Mouse (Mus musculus): ENCODE measurements at regions not wholly inside any gene's neighbourhood (a gene's known extent, or its start where the extent isn't known, plus 50 kb on each side); places are given as distances from the start of the nearest gene placed in this dataset.

- Histone ChIP-seq H3K4me3 (ENCODE audit: insufficient read depth, low read depth, low read length) (no peak overlapping the region), H3K27ac (replicated peaks; ENCODE audit: low read depth, low read length) (no peak overlapping the region), H3K4me1 (ENCODE audit: control insufficient read depth, insufficient read depth, insufficient read length, low read length) (peaks cover 9% of the 10 kb centered on the region)
Observed at GRCm38 (mm10) chr2:170216311-170216710, 68.4 kb upstream of the Zfp217 start.

- Histone ChIP-seq H3K4me1 (ENCODE audit: control insufficient read depth, insufficient read depth, insufficient read length, low read length) (peaks cover 7% of the 10 kb centered on the region), H3K27ac (replicated peaks; ENCODE audit: low read depth, low read length) (peak overlapping the region; percentile 72), H3K4me3 (ENCODE audit: insufficient read depth, low read depth, low read length) (no peak overlapping the region)
Observed at GRCm38 (mm10) chr2:170209121-170209520, 61.2 kb upstream of the Zfp217 start.

DNA sequence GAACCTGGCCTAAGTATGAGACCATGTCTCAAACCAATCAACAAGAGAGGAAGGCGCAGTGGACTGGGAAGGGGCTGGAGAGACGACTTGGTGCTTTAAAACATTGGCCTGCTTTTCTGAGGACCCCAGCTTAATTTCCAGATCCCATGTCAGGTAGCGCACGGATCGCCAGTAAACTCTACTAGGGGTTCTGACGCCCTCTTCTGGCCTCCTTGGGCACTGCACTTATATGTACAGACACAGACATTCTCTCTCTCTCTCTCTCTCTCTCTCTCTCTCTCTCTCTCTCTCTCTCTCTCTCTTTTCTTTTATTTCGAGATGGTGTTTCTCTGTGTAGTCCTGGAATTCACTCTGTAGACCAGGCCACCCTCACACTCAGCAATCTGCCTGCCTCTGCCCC is 60.0 kb upstream of the Zfp217 start:
- peaks cover 7% of the 10 kb centered on the region for H3K4me1 ChIP-seq (ENCODE audit: control insufficient read depth, insufficient read depth, insufficient read length, low read length)
- no peak overlapping the region for H3K27ac ChIP-seq (replicated peaks; ENCODE audit: low read depth, low read length)
- no peak overlapping the region for H3K4me3 ChIP-seq (ENCODE audit: insufficient read depth, low read depth, low read length)

GRCm38 (mm10) chr2:170207395-170207794 is 59.5 kb upstream of the Zfp217 start:
- H3K27ac ChIP-seq (replicated peaks; ENCODE audit: low read depth, low read length): no peak overlapping the region
- H3K4me3 ChIP-seq (ENCODE audit: insufficient read depth, low read depth, low read length): no peak overlapping the region

GRCm38 (mm10) chr2:170206870-170207269 is 59.0 kb upstream of the Zfp217 start:
- Histone ChIP-seq H3K4me3 (ENCODE audit: insufficient read depth, low read depth, low read length) (no peak overlapping the region), H3K4me1 (ENCODE audit: control insufficient read depth, insufficient read depth, insufficient read length, low read length) (peaks cover 7% of the 10 kb centered on the region), H3K27ac (replicated peaks; ENCODE audit: low read depth, low read length) (no peak overlapping the region)

More at GRCm38 (mm10) chr2:170207395-170207794, 59.5 kb upstream of the Zfp217 start:
- H3K4me1 ChIP-seq (ENCODE audit: control insufficient read depth, insufficient read depth, insufficient read length, low read length): peaks cover 7% of the 10 kb centered on the region

DNA sequence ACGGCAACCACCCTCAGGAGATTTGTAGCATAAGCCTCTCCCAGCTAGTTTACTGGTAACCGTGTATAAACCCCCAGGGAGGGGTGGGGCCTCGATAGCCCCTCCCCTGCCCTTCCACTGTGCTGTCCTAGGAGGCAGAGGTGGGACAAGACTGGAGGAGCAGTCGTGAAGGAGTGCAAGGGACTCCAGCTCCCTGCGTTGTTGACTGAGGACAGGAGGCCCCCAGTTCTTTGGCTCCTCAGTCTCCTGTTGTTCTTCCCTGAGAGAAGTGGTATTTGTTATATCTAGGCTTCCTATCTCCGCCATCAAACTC is 58.5 kb upstream of the Zfp217 start:
- H3K4me1 ChIP-seq (ENCODE audit: control insufficient read depth, insufficient read depth, insufficient read length, low read length): peaks cover 10% of the 10 kb centered on the region
- H3K4me3 ChIP-seq (ENCODE audit: insufficient read depth, low read depth, low read length): no peak overlapping the region
- no peak overlapping the region for H3K27ac ChIP-seq (replicated peaks; ENCODE audit: low read depth, low read length)

- Histone ChIP-seq H3K4me1 (ENCODE audit: control insufficient read depth, insufficient read depth, insufficient read length, low read length) (peaks cover 10% of the 10 kb centered on the region), H3K4me3 (ENCODE audit: insufficient read depth, low read depth, low read length) (peak overlapping the region; percentile 61), H3K27ac (replicated peaks; ENCODE audit: low read depth, low read length) (peak overlapping the region; percentile 97)
Observed at GRCm38 (mm10) chr2:170205591-170206441, 57.9 kb upstream of the Zfp217 start.

- Histone ChIP-seq H3K4me1 (ENCODE audit: control insufficient read depth, insufficient read depth, insufficient read length, low read length) (peaks cover 10% of the 10 kb centered on the region), H3K27ac (replicated peaks; ENCODE audit: low read depth, low read length) (peak overlapping the region; percentile 97), H3K4me3 (ENCODE audit: insufficient read depth, low read depth, low read length) (peak overlapping the region; percentile 61)
Observed at GRCm38 (mm10) chr2:170204768-170205514, 57.0 kb upstream of the Zfp217 start.

DNA sequence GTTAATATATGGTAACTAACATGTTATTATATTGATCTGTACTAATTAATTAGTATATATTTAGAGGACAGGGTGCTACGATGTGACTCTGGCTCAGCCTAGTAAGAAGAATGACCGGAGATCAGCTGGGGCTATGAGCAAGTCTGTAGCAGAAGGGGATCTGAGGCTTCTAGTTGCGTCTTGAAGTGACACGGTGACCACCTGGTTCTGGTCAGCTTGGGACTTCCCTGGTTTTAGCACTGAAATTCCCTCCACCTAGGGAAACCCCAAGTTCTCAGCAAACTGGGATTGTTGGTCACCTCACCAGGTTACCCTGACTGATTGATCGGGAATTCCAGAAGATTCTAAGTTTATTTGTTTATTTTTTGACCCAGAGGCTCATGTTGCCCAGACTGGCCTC is 55.6 kb upstream of the Zfp217 start:
- H3K4me3 ChIP-seq (ENCODE audit: insufficient read depth, low read depth, low read length): no peak overlapping the region

GRCm38 (mm10) chr2:170201816-170202371 is 54.0 kb upstream of the Zfp217 start:
- peak overlapping the region; percentile 78 for H3K27ac ChIP-seq (replicated peaks; ENCODE audit: low read depth, low read length)
- H3K4me3 ChIP-seq (ENCODE audit: insufficient read depth, low read depth, low read length): no peak overlapping the region
- peaks cover 3% of the 10 kb centered on the region; the same call in 1 of the 2 replicates for H3K4me1 ChIP-seq (ENCODE audit: control insufficient read depth, insufficient read depth, insufficient read length, low read length)

More for the DNA sequence above, 55.6 kb upstream of the Zfp217 start:
- H3K27ac ChIP-seq (replicated peaks; ENCODE audit: low read depth, low read length): no peak overlapping the region
- peaks cover 3% of the 10 kb centered on the region; the same call in 1 of the 2 replicates for H3K4me1 ChIP-seq (ENCODE audit: control insufficient read depth, insufficient read depth, insufficient read length, low read length)
